Mouse (Mus musculus): ENCODE measurements around the gene Elane.

- TF ChIP-seq MYOD1 (IDR thresholded peaks at IDR 0.05; ENCODE audit: control insufficient read depth in 1 of 3, insufficient read length in 2 of 3, low read depth in 2 of 3) (no peak), POLR2A (IDR thresholded peaks at IDR 0.05; ENCODE audit: insufficient read length, low read depth) (no peak), USF1 (IDR thresholded peaks at IDR 0.05; ENCODE audit: low read depth) (no peak), SRF (IDR thresholded peaks at IDR 0.05; ENCODE audit: control insufficient read depth, insufficient read length, low read depth) (no peak), POLR2AphosphoS2 (IDR thresholded peaks at IDR 0.05; ENCODE audit: insufficient read length, low read depth) (no peak), CEBPB (IDR thresholded peaks at IDR 0.05; ENCODE audit: insufficient read depth, poor library complexity, severe bottlenecking) (no peak), MAX (IDR thresholded peaks at IDR 0.05; ENCODE audit: low read depth) (no peak), E2F4 (IDR thresholded peaks at IDR 0.05; ENCODE audit: insufficient read depth) (no peak), TCF12 (IDR thresholded peaks at IDR 0.05; ENCODE audit: insufficient read depth, poor library complexity, severe bottlenecking) (no peak), REST (IDR thresholded peaks at IDR 0.05; ENCODE audit: insufficient read depth, insufficient read length) (no peak), MYOG (IDR thresholded peaks at IDR 0.05; ENCODE audit: control insufficient read depth in 1 of 3, insufficient read depth in 1 of 3, insufficient read length in 2 of 3, low read depth in 2 of 3) (no peak)
These were observed 31.1 kb upstream of the Elane start for GRCm38 (mm10) chr10:79854801-79855541.
